Mouse (Mus musculus) G1E (cell line): ENCODE results near the gene Zfp697.
"Not testable (repeated sequence)": the region's sequence is repeated elsewhere in the genome, so short reads cannot be mapped to it uniquely, and the experiment has no call there.

Source experiments
- CTCF ChIP-seq: IDR thresholded peaks from 2 replicates; pipeline ENCODE4 v1.5.1; 2012; ENCODE audit warnings: low read depth, low read length, inconsistent platforms, mixed read lengths
- GATA1 ChIP-seq: IDR thresholded peaks from 2 replicates; pipeline ENCODE4 v1.6.1; 2012; ENCODE audit warnings: borderline replicate concordance, low read length, inconsistent platforms, mixed read lengths
- GATA2 ChIP-seq: IDR thresholded peaks from 2 replicates; pipeline ENCODE4 v1.6.1; 2012; ENCODE audit warnings: low read depth, low read length, inconsistent platforms, borderline replicate concordance
- POLR2AphosphoS5 ChIP-seq: IDR thresholded peaks from 2 replicates; pipeline ENCODE4 v1.6.1; 2012; ENCODE audit warnings: low read depth, low read length, inconsistent platforms; ENCODE audit not compliant: insufficient replicate concordance
- TAL1 ChIP-seq: conservative IDR thresholded peaks from 2 replicates; pipeline ENCODE4 v1.6.1; 2012; ENCODE audit warnings: low read depth, low read length, inconsistent platforms, mixed read lengths

- not testable (repeated sequence) for TF ChIP-seq CTCF, GATA1, POLR2AphosphoS5, TAL1, GATA2
Measured at GRCm38 (mm10) chr3:98524978-98525377, 142.7 kb downstream of the Zfp697 start.
